Mouse (Mus musculus) myocyte (in vitro differentiated cells): Measurements from ENCODE around the gene Zfpm1.

ENCODE experiments used
- E2F4 ChIP-seq: IDR thresholded peaks from one replicate; pipeline ENCODE4 v1.6.1; 2011; ENCODE audit warnings: mild to moderate bottlenecking, control low read depth, moderate library complexity; ENCODE audit not compliant: insufficient read depth
- MAX ChIP-seq: IDR thresholded peaks from one replicate; pipeline ENCODE4 v1.6.1; 2011; ENCODE audit warnings: low read depth, mild to moderate bottlenecking, control low read depth
- MYOD1 ChIP-seq, 3 experiments: IDR thresholded peaks; one replicate each; pipeline ENCODE4 v1.6.1; 2011; ENCODE audit warnings: control low read depth in 2 of 3, low read depth in 2 of 3, mild to moderate bottlenecking in 2 of 3, moderate library complexity in 1 of 3; ENCODE audit not compliant: insufficient read length in 2 of 3, control insufficient read depth in 1 of 3
- POLR2A ChIP-seq: IDR thresholded peaks from one replicate; pipeline ENCODE4 v1.6.1; 2011; ENCODE audit warnings: low read depth, mild to moderate bottlenecking, control low read depth, moderate library complexity; ENCODE audit not compliant: insufficient read length
- POLR2AphosphoS2 ChIP-seq: IDR thresholded peaks from one replicate; pipeline ENCODE4 v1.6.1; 2011; ENCODE audit warnings: low read depth, control low read depth; ENCODE audit not compliant: insufficient read length
- REST ChIP-seq: IDR thresholded peaks from one replicate; pipeline ENCODE4 v1.6.1; 2011; ENCODE audit warnings: mild to moderate bottlenecking, control low read depth, moderate library complexity; ENCODE audit not compliant: insufficient read depth, insufficient read length
- TCF12 ChIP-seq: IDR thresholded peaks from one replicate; pipeline ENCODE4 v1.6.1; 2011; ENCODE audit warnings: mild to moderate bottlenecking, control low read depth; ENCODE audit not compliant: poor library complexity, insufficient read depth, severe bottlenecking
- TCF3 ChIP-seq: IDR thresholded peaks from one replicate; pipeline ENCODE4 v1.6.1; 2011; ENCODE audit warnings: low read depth, control low read depth; ENCODE audit not compliant: insufficient read length
- USF1 ChIP-seq: IDR thresholded peaks from one replicate; pipeline ENCODE4 v1.6.1; 2011; ENCODE audit warnings: low read depth, mild to moderate bottlenecking, control low read depth, moderate library complexity

GRCm38 (mm10) chr8:122282501-122283355 lies 787 bp downstream of the Zfpm1 start:
- no peak for TF ChIP-seq TCF3
- TF ChIP-seq POLR2A: no peak
- TF ChIP-seq TCF12: no peak
- TF ChIP-seq E2F4: no peak
- no peak for TF ChIP-seq MYOD1 (IDR thresholded peaks at IDR 0.05; ENCODE audit: control insufficient read depth in 1 of 3, insufficient read length in 2 of 3, low read depth in 2 of 3)
- no peak for TF ChIP-seq REST
- no peak for TF ChIP-seq POLR2AphosphoS2
- TF ChIP-seq USF1: no peak
- no peak for TF ChIP-seq MAX
